Mouse (Mus musculus) right cerebral cortex, postnatal 14 days (tissue): ENCODE results near the gene Sc5d.

Experiments
- DNase-seq: peaks from one replicate; pipeline ENCODE4 v3.0.0; 2022

Gene Sc5d

DNA sequence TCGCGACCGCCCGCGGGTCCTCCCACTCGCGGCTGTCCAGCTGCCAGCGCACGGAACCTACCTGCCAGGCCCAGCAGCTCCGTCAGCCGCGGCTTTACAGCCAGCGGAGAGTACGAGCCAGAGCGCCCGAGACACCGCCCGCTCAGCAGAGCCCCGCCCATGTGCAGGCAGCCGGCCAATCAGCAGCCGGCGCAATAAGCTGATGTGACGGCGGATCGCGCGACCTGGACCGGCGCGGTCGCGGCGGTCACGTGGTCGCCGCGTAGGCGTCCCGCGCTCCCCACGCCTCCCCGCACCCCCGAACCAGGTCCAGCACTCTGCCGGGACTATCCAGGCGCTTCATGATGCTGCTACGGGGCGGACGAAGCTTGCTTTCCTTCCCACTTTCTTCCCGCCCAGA is at the start of gene Sc5d:
Gene Sc5d (minus strand): TSS at position 112 of the 400 bp plus-strand sequence.
- peak; percentile 95 for DNase-seq

DNA sequence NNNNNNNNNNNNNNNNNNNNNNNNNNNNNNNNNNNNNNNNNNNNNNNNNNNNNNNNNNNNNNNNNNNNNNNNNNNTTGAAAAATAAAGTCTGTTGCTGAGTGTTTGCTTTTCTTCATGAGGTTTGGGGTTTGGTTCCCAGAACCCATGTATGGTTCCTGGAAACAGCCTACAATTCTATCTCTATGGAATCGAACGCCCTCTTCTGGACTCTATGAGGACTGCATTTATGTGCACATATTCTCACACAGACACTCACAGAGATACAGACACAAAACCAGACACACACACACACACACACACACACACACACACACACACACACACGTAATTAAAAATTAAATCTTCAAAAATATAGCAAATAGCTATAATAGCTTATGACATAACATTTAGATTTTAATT is 47.3 kb upstream of the Sc5d start:
- no peak for DNase-seq

DNA sequence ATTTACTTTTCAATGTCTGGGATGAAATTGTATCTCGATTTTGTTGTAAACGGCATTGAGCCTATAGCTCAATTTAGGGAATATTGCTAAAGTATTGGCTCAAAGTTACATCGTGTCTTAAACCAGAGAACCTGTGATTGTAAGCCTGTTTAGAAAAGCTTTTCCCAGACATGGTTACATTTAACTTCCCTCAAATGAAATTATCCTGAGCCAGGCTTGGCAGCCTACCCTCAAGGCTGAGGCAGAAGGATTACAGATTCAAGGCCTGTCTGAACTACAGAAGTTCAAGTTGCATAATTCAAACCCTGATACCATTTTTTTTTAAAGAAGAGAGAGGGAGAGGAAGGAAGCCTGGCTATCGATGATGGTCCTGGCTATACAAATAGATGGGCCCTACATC is 39.8 kb upstream of the Sc5d start:
- DNase-seq: no peak

DNA sequence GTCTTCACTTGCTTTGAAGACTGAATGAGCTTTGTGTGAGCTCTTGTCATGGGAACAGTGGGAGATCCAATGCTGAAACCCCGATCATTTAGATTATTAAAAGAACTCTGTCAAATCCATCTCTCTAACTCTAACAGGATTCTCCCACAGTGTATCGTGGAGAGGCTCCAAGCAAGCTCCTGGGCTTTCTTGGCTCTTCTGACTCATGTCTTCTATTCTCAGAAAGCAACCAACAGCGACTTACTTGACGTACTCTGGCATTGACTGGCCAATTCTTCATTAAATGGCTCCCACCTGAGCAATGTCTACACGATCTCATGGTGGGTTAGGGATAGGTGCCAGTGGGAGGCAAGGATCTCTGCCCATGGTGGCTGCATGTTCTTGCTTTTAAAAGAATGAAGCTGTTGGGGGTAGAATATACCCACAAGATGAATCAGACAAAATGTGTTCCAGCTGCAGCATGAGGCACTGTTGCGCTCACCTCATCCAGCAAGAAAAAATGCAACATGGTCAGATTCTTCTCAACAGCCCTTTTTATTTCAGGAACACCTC is 37.1 kb upstream of the Sc5d start:
- no peak for DNase-seq

DNA sequence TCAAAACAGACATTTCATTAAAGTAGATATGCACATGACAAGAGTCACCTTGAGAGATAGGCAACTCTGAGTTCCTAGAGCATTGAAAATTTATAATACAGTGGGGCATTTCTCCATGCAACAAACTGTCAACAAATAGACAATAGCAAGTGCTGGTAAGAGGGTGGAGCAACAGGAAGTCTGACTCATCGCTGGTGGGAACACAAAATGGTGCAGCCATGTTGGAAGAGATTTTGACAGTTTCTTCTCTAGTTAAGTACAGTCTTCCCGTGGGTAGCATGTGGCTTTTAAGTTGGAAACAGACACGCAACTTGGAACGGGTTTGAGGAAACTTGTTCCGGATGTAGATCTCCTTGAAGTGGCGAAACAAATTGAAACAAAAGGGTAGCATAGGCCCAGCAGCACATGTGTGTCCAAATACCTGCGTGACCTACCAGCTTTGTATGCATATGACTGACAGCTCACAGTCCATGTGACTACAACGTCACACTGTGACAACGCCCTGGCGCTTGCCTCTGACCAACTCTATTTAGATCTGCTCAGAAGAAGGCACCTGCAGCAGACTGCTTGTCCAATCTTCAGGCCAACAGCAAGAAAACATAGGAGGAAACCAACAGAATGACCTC is 32.4 kb upstream of the Sc5d start:
- no peak for DNase-seq

DNA sequence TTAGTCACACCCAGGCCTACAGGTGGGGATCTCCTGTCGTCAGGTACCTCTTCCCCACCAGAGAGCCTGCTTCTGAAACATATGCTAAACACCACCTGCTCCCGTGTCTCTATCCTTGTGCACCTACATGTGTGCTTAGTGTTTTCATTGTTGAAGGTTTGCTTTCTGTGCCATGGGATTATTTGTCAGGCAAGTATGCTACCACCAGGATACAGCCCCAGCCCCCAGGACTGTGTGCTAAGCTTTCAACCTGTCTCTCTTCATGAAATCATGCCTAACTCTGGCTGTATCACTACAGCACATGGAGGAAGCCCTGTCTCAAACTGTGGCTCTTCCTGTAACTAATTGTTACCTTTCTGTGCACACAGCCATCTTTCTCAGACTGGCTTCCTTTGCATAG is 30.1 kb upstream of the Sc5d start:
- DNase-seq: no peak

DNA sequence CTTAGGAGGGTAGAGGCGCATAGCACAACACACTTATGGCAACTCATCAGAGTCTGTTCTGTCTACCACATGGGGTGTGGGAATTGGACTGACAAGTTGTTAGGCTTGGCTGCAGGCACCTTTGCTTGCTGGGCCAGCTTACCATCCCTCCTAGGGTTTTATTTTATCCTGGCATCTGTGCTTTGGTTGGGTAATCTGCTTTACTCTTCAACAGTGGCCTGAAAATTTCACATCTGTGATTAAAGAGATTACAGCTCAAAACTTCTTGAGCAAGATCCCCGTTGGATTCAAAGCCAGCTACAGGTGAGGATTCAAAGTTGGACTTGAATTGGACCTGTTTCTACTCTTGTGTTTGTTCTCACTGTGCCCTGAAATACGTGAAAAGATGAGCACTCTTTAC is 29.5 kb upstream of the Sc5d start:
- DNase-seq: no peak

DNA sequence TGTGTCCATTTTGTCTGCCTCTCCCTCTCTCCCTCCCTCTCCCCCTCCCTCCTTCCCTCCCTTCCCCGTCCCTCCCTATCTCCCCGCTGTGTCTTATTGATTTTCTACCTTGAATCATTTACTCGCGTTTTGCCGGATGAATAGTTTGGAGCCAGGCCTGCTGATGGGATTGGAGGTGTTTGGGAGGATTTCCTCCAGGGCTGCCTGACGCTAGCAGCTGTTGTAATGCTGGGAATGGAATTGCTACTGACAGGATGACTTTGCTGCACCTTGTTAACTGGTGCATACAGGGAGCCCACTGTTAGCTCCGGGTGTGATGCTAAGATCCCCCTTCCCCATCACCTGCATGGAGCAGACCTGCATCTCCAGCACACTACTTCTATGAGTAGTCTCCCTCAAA is 29.0 kb upstream of the Sc5d start:
- DNase-seq: no peak

DNA sequence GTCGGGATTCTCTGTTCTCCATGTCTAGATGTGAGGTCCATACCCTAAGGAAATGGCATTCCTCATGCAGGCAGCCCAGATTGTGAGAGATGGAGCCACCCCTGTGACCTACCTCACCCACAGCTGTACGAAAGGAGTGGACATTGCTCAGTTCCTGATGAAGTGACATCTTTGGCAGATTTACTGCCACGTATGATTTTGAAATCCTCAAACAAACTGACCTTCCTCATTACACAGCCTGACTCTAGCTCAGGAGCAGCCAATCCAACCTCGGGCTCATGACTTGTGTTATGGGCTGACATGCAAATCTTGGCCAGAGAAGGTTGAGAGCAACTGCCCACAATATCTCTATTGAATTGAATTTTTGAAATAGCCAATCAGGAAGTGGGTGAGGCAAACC is 15.6 kb upstream of the Sc5d start:
- no peak for DNase-seq

DNA sequence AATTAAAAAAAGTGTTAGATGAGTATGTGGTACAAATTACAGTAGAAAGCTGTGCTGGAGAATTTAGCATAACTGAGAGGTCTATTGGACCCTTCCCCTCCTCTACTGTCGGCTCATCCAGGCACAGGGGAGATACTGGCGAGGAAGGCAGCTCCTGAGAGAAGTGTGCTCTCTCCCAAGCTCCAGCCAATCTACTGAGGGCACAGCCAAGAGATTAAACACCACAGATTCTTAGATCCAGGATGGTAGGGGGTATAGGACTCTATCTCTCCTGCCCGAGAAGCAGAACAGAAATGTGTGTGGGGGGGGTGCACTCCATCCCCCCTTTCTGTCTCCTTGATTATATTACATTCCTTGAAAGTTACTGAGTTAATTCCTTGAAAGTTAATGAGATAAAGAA is 14.0 kb upstream of the Sc5d start:
- no peak for DNase-seq

DNA sequence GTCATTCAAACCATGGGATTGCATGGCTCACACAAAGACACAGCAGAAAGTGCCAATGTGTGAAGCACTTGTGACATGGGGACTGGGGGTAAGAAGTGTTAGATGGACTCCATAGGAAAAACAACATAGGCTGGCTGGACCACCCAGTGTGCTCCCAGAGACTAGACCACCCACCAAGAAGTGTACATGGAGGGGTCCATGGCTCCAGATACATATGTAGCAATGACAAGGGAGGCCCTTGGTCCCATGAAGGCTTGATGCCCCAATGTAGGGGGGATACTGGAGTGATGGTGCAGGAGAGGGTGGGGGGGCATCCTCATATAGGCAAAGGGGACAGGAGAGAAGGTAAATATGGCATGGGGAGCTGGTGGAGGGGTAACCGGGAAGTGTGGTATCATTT is 13.6 kb upstream of the Sc5d start:
- no peak for DNase-seq

DNA sequence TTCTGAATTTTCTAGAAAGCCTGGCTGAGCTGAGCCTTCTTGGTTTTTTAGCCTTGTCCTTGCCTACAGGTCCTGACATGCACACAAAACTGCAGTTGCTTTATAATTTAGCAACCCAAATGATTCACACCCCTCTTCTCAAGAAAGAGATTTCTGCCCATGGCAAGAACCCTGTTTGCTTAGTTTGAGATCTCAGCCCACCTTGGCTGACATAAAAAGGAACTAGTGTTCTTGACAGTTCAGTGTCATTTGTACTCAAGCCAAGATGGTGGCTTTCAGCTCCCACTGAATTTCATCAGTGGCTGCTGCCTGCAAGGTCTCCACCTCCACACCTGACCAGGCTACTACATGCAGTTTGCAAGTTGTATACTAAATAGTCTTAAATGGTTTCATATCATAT is 13.1 kb upstream of the Sc5d start:
- DNase-seq: no peak

DNA sequence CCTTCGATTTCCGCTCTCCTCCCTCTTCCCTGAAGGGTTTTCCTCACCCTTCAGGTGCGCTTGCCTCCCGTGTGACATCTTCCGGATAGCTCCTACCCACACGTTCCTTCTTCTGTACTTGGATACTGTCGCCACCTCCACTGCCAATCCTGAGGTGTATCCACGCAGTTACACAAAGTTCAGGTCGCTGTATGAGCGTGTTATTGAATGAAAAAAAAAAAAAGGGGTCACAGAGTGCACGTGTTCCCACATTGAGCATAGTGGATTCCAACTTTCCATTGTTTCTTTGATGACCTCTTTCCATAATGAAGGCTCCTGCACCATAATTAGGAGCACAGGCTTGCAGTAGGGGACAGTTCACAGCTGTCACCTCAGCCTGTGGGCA is 11.7 kb upstream of the Sc5d start:
- no peak for DNase-seq

DNA sequence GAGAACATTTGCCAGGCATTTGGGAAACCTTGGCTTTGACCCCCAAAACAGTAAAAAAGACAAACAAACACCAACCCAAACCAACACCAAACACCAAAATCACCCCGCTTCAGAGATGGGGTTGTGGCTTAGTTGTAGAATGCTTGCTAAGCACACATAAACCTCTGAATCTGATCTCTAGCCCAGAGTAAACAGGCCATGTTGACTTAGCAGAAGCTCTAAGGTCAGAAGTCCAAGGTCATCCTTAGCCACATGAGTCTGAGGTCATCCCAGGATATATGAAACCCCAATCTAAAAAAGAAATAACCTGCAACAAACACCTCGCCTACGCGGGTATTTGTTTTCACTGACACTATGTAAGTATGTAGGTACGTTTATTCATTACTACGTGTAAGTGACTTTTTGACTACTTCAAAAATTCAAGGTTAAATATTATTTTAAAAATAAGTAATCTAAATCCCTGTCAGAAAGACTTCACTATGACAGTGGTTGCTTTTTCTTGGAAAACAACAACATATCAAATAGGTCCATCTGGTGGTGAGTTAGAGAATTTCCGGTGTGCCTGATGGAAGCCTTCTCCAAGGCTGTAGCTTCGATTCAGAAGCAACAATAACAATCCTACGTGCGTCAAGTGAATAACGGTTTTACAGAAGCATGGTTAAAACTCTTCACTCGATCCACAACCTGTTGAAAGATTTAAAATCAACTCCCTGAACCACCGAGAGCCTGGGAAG is 11.1 kb upstream of the Sc5d start:
- no peak for DNase-seq

DNA sequence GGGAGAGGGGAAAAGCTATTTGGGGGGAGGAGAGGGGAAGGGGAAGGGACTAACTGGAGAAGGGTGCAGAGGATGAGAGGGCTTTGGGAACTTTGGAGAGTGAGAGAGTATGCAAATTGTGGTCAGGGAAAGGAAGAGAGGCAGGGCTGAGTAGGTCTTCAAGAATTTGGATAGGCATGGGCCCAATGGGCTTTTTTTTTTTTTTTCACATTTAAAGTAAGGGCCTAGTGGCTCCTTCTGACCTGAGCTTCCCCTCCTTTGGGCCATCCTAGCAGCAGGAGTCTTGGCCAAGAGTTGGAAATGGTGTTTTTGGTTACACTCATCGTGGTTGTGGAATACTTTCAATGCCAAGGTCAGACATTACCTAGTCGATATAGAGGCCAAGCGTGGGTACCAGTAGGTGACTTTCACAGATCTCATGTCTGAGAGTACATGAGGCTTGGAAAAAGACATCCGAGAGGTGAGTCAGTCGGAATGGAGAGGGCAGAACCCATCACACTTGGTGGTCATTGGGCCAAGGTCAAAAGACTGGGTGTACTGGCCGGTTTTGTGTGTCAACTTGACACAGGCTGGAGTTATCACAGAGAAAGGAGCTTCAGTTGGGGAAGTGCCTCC is 9.7 kb upstream of the Sc5d start:
- DNase-seq: no peak

DNA sequence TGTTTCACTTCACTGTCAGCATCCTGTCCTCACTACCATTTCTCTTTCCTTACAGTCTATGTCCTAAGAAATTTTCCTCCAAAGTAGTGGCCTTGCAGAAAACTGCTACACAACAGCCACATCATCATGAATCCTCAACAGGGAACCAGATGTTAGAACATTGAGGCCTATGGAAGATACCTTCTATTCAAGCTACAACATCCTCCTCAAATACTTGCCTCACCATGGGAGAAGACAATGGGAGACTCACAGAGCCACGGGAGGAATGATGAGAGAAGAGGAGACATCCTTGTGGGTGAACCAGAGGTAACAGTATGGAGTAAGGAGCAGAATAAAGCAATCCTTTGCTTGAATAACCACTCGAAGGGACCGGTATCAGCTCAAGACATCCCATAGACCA is 9.1 kb upstream of the Sc5d start:
- no peak for DNase-seq

DNA sequence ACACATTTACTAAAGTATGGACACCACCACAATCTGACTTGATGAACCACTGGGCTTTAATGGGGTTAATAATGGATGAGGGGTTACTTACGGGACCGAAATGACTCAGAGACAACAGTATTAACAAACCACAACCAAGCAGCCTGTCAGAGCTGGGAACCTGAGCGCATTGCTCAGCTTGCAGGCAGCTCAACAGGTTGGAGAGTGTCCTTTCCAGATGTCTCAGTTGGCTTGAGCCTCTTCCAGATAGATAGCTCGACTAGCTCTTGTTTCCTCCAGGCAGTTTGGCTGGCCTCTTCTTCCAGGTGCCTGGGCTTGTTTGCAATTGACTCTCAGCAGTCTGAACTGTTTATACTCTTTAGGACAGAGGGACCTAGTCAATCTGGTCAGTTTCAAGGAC is 8.6 kb upstream of the Sc5d start:
- DNase-seq: no peak

DNA sequence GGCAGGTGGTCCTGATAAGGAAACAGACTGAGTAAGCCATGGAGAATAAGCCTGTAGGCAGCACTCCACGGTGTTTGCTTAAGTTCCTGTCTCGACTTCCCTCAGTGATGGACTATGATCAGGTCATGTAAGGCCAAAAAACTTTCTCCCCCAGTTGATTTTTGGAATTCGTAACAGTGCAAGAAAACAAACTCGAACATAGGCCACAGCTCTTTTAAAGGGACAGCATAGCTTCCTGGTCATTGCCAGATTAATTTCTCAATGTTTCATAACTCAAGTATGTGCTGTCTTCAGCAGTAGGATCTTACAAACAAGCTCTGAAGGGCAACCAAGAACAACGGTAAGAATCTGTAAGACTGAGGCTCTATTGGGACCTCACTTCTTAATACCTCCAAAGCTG is 7.4 kb upstream of the Sc5d start:
- DNase-seq: no peak

DNA sequence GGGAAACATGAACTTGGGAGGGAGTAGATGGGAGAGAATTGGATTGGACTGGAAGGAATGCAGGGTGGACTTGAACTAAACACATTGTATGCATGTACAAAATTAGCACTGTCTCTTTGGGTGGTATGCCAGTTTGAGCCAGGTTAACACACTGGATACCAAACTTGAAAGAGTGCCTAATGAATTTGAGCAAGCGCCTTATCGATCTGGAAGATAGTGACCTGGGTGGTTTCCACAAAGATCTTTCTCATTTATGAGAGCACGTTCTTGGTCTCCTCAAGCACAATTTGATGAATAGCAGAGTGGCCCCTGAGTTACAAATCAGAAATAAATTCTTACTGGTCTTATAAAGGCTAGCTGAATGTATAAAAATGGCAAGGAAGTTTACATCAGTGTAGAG is 6.6 kb upstream of the Sc5d start:
- DNase-seq: no peak

DNA sequence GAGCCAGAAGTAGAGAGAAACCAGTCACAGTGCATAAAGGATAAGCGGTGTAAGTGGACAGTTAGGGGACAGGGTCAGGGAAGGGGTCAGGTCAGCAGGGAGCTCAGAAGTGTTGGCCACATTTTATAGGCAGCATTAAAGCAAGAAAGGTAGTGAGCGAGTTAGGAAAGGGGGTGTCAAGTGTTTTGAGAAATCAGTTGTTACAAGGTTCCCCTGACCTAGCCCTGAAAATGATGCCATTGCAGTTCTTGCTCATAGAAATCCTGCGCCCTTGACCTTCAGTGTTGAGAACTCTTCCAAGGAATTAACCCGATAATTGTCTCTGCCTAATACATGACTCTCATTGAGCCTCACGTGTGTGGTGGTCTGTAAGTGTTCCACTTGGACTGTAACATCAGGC is 6.0 kb upstream of the Sc5d start:
- no peak for DNase-seq

DNA sequence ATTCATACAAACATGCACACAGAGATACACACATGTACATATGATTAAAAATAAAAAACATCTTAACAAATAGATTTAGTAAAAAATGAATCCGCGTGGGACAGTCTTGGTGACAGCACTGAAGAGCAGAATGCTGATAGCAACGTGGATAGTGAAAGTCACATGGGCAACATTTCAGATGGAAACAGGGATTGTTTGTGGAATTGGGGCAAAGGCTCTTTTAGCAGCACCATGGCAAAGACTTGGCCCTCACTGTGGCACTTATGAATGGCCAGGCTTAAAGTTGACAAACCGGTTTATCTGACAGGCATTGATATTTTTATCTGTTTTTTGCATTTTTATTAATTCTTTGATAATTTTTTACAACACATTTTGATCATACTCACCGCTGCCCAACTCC is 4.3 kb upstream of the Sc5d start:
- DNase-seq: no peak

DNA sequence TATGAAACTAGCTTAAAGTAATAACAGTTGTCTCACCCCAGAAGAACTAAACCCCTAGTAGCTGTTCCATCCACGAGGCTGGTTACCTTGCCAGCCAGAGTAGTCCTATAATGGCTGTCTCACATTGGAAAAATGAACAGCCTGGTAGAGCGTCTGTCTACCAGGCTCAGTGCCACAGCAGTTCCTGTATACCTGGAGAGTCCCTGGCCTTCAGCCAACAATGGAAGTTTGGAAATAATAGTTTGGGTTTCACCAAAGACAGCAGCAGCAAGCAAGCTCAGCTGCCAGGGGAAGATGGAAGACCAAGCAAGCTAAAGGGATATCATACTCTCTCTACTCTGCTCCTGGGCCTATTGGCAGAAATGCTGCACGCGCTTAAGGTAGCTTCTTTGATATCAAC is 1.3 kb upstream of the Sc5d start:
- no peak for DNase-seq

DNA sequence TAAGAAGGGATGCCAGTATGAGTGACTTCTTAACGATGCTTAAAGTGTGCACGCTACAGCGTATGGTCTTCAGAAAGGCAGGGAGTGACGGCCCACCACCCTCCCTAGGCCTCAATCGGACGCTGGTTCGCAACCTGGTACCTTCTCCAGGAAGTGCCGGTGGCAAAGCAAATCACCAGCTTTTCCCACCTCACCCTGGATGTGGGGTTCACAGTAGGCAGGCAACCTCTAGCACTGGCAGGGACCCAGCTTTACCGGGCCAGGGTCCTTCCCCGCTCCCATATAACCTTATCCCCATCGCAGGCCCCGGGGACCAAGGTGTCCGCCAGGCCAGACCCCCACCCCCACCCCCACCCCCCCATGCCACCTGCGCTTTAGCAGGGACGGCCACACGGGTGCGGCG is 346 bp downstream of the Sc5d start:
- DNase-seq: peak; percentile 30

DNA sequence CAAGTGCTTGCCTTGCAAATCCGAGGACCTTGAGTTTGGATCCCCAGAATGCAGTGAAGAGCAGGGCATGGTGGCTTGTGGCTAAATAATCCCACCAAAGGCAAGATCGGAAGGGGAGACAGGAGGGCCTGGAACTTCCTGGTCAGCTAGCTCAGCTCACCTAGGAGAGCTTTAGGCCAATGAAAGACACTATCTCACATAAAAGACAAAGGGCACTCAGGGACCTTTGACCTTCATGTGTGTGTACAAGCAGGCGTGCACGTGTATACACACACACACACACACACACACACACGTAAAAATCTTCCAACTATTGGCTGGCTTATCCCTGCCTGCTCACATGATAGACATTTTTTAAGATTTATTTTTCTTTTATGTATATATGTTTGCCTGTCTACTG is 3.6 kb downstream of the Sc5d start:
- no peak for DNase-seq

DNA sequence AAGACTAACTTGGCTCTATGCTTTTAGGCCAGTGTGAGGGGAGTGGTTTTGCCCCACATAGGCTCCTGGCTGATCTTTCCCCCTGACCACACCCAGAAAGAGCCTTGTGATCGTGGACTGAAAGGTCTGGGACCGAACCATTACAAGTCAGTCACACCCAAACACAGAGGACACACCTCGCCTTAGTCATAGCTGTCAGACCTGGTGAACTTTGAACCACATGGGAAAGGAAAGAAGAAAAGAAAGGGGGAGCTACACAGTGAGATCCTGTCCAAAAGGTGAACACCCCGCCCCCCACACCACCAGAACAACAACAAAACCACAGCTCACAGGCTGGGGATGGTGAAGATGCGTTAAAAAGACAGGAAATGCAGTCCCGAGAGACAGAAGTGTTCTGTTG is 14.9 kb downstream of the Sc5d start:
- no peak for DNase-seq
